Mouse (Mus musculus) stomach, postnatal 0 days (tissue): ENCODE data around the gene Phkg2. TPM values are rescaled to one million over a fixed set of nuclear protein-coding genes. Genes with fewer than 3 reads are reported as not detected.

Source experiments
- ATAC-seq: fragments of 200-750 bp; cut with Nextera tagmentation; 2 replicates; pipeline ENCODE4 v1.8.0; 2017; ENCODE audit not compliant: low FRiP score, low TSS enrichment
- DNase-seq: peaks from one replicate; pipeline ENCODE4 v3.0.0-alpha.2; 2016; ENCODE audit warnings: low spot score
- H3K27ac ChIP-seq: fragments of 300-500 bp; sonication (generic); replicated peaks from 2 replicates; pipeline ENCODE4 v1.5.1; 2014; ENCODE audit warnings: mild to moderate bottlenecking, control low read depth
- H3K27me3 ChIP-seq: fragments of 300-500 bp; sonication (generic); 2 replicates; pipeline ENCODE4 v1.6.1; 2014; ENCODE audit warnings: low read length; ENCODE audit not compliant: control insufficient read depth, insufficient read depth
- H3K36me3 ChIP-seq: fragments of 300-500 bp; sonication (generic); 2 replicates; pipeline ENCODE4 v1.6.1; 2014; ENCODE audit warnings: low read length, mixed read lengths; ENCODE audit not compliant: control insufficient read depth, insufficient read depth
- H3K4me1 ChIP-seq: fragments of 300-500 bp; sonication (generic); replicated peaks from 2 replicates; pipeline ENCODE4 v1.6.1; 2014; ENCODE audit warnings: antibody characterized with exemption; ENCODE audit not compliant: control insufficient read depth, insufficient read depth
- H3K4me2 ChIP-seq: fragments of 300-500 bp; sonication (generic); replicated peaks from 2 replicates; pipeline ENCODE4 v1.6.1; 2014; ENCODE audit warnings: low read depth, mild to moderate bottlenecking, control low read depth, moderate library complexity
- H3K4me3 ChIP-seq: fragments of 300-500 bp; sonication (generic); 2 replicates; pipeline ENCODE4 v1.5.1; 2014; ENCODE audit warnings: low read depth, low read length, control low read depth
- H3K9ac ChIP-seq: fragments of 300-500 bp; sonication (generic); 2 replicates; pipeline ENCODE4 v1.6.1; 2014; ENCODE audit warnings: mild to moderate bottlenecking, low read length, control low read depth, mixed read lengths
- H3K9me3 ChIP-seq: fragments of 300-500 bp; sonication (generic); 2 replicates; pipeline ENCODE4 v1.6.1; 2016; ENCODE audit warnings: low read length; ENCODE audit not compliant: control insufficient read depth
- CTCF ChIP-seq: IDR thresholded peaks from 2 replicates; pipeline ENCODE4 v1.5.1; 2016; ENCODE audit warnings: antibody characterized with exemption, low read depth, mild to moderate bottlenecking, moderate library complexity
- EP300 ChIP-seq: optimal IDR thresholded peaks from 2 replicates; pipeline ENCODE3; 2016; ENCODE audit warnings: antibody characterized with exemption
- WGBS: fragments of 180-500 bp; shearing (Covaris S2); extraction: QIAGEN DNeasy Blood & Tissue Kit; methylation state at CpG from one replicate; pipeline ENCODE4 v1.1.7; 2014; 5-methylcytosine and 5-hydroxymethylcytosine counted together
- polyA plus RNA-seq: library from polyadenylated mRNA; unstranded; fragments of >200 nt; fragmentation: Nextera tagmentation; extraction: Ambion mirVana; gene quantifications from 2 replicates; pipeline ENCODE4 v1.2.1, GENCODE M21; 2015

Gene Phkg2
- polyA plus RNA-seq, 1 experiment from 2014 or later, result 22.6 TPM

GRCm38 (mm10) chr7:127564381-127565150, 8.6 kb upstream of the Phkg2 start:
- 69% methylated on average over 6 of the region's 6 CpGs for WGBS
- Histone ChIP-seq H3K27me3 (no peaks in the 10 kb centered on the region), H3K4me1 (no peaks in the 10 kb centered on the region), H3K27ac (no peak overlapping the region), H3K9me3 (no peaks in the 10 kb centered on the region), H3K4me2 (no peak overlapping the region), H3K4me3 (no peak overlapping the region), H3K9ac (no peak overlapping the region), H3K36me3 (peaks cover 14% of the 10 kb centered on the region)
- DNase-seq (no peak), ATAC-seq (no peak)
- TF ChIP-seq CTCF (no peak), EP300 (no peak)

GRCm38 (mm10) chr7:127573503-127574008, 416 bp downstream of the Phkg2 start:
- Histone ChIP-seq H3K4me3 (peak overlapping the region; percentile 71), H3K4me2 (peak overlapping the region; percentile 95), H3K9ac (peak overlapping the region; percentile 78), H3K27me3 (no peaks in the 10 kb centered on the region), H3K4me1 (no peaks in the 10 kb centered on the region), H3K36me3 (peaks cover 5% of the 10 kb centered on the region; the same call in 1 of the 2 replicates), H3K9me3 (no peaks in the 10 kb centered on the region), H3K27ac (peak overlapping the region; percentile 71)
- TF ChIP-seq EP300, result no peak
- no peak for TF ChIP-seq CTCF
- peak; percentile 24 for ATAC-seq
- no peak for DNase-seq
- WGBS, result 1% methylated on average over 25 of the region's 28 CpGs

GRCm38 (mm10) chr7:127574115-127574514, 975 bp downstream of the Phkg2 start:
- H3K4me3 ChIP-seq, result peak overlapping the region; percentile 71
- no peaks in the 10 kb centered on the region for H3K27me3 ChIP-seq

GRCm38 (mm10) chr7:127583260-127583659, 10.1 kb downstream of the Phkg2 start:
- peaks cover 20% of the 10 kb centered on the region for H3K36me3 ChIP-seq
- TF ChIP-seq EP300, result no peak
- no peak for TF ChIP-seq CTCF
- DNase-seq, result no peak
- no peak overlapping the region for H3K9ac ChIP-seq
- 92% methylated on average over 6 of the region's 6 CpGs for WGBS
- no peaks in the 10 kb centered on the region for H3K9me3 ChIP-seq
- no peaks in the 10 kb centered on the region for H3K27me3 ChIP-seq
- H3K27ac ChIP-seq, result no peak overlapping the region
- H3K4me2 ChIP-seq, result no peak overlapping the region
- ATAC-seq, result no peak
- H3K4me3 ChIP-seq, result no peak overlapping the region
- no peaks in the 10 kb centered on the region for H3K4me1 ChIP-seq

More at GRCm38 (mm10) chr7:127574115-127574514, 975 bp downstream of the Phkg2 start:
- peaks cover 5% of the 10 kb centered on the region; the same call in 1 of the 2 replicates for H3K36me3 ChIP-seq
- H3K4me2 ChIP-seq, result peak overlapping the region; percentile 95
- ATAC-seq (no peak), DNase-seq (no peak)
- H3K27ac ChIP-seq, result no peak overlapping the region
- 10% methylated on average over 7 of the region's 7 CpGs for WGBS
- TF ChIP-seq CTCF, result no peak
- no peaks in the 10 kb centered on the region for H3K4me1 ChIP-seq
- no peaks in the 10 kb centered on the region for H3K9me3 ChIP-seq
- H3K9ac ChIP-seq, result peak overlapping the region; percentile 78

GRCm38 (mm10) chr7:127585031-127585430, 11.9 kb downstream of the Phkg2 start:
- H3K36me3 ChIP-seq, result peaks cover 13% of the 10 kb centered on the region

GRCm38 (mm10) chr7:127586149-127586548, 13.0 kb downstream of the Phkg2 start:
- no peak overlapping the region for H3K4me2 ChIP-seq
- H3K36me3 ChIP-seq, result peaks cover 16% of the 10 kb centered on the region
- no peak overlapping the region for H3K9ac ChIP-seq
- DNase-seq (no peak), ATAC-seq (no peak)
- H3K4me1 ChIP-seq, result no peaks in the 10 kb centered on the region
- H3K27ac ChIP-seq, result no peak overlapping the region
- H3K4me3 ChIP-seq, result no peak overlapping the region
- 98% methylated on average over 6 of the region's 6 CpGs for WGBS
- TF ChIP-seq CTCF, result no peak
- TF ChIP-seq EP300, result no peak
- no peaks in the 10 kb centered on the region for H3K27me3 ChIP-seq
- H3K9me3 ChIP-seq, result no peaks in the 10 kb centered on the region

More at GRCm38 (mm10) chr7:127585031-127585430, 11.9 kb downstream of the Phkg2 start:
- Histone ChIP-seq H3K4me1 (no peaks in the 10 kb centered on the region), H3K4me3 (no peak overlapping the region), H3K4me2 (no peak overlapping the region), H3K27ac (no peak overlapping the region), H3K27me3 (no peaks in the 10 kb centered on the region), H3K9me3 (no peaks in the 10 kb centered on the region), H3K9ac (no peak overlapping the region)
- ATAC-seq (no peak), DNase-seq (no peak)
- TF ChIP-seq EP300 (no peak), CTCF (no peak)
- WGBS, result 86% methylated on average over 7 of the region's 7 CpGs
